Mouse (Mus musculus): Measurements from ENCODE around the gene Notch2.

- TF ChIP-seq CTCF (IDR thresholded peaks at IDR 0.05; ENCODE audit: borderline replicate concordance, insufficient read depth, low read length) (no peak), POLR2A (IDR thresholded peaks at IDR 0.05; ENCODE audit: low read depth, low read length) (no peak)
Measured at GRCm38 (mm10) chr3:98185163-98185714, 171.9 kb downstream of the Notch2 start.
